Mouse (Mus musculus) ES-Bruce4 (cell line): ENCODE measurements at regions not wholly inside any gene's neighbourhood (a gene's known extent, or its start where the extent isn't known, plus 50 kb on each side); places are given as distances from the start of the nearest gene placed in this dataset.

ENCODE experiments used
- CTCF ChIP-seq: IDR thresholded peaks from one replicate; pipeline ENCODE4 v1.8.1; 2011; ENCODE audit warnings: low read depth, low read length
- POLR2A ChIP-seq: IDR thresholded peaks from one replicate; pipeline ENCODE4 v1.8.1; 2011; ENCODE audit warnings: low read length; ENCODE audit not compliant: insufficient read depth

GRCm38 (mm10) chr14:102037487-102037886, 307.7 kb downstream of the Lmo7 start:
- no peak for TF ChIP-seq CTCF
- no peak for TF ChIP-seq POLR2A
